Mouse (Mus musculus): ENCODE results near the gene Fibp. TPM values are rescaled to one million over a fixed set of nuclear protein-coding genes. Genes with fewer than 3 reads are reported as not detected.

Gene Fibp
- 2.7 TPM for polyA plus RNA-seq (2014; fragmentation: Illumina TruSeq; extraction: RNeasy Lipid Tissue Mini Kit (QIAGEN cat#74804); ENCODE audit: low replicate concordance)

DNA sequence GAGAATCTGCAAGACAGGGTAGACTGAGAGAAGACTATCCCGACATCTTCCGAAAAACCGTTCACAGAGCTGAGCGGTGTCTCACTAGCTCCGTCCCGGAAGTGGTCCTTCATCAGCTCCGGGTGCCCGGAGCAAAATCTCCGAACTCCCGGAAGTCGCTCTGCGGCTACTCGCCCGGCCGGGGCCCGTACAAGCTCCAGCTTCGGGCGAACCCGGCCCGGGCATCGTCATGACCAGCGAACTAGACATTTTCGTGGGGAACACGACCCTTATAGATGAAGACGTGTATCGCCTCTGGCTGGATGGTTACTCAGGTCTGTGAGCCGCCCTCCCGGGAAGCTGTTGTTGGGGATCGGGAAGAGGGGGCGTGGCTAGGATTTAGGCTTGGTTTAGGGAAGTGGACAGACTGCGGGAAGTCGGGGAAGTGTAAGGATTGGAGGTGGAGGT, at the start of gene Fibp:
Gene Fibp (plus strand): TSS at position 151 of the 447 bp plus-strand sequence.

DNA sequence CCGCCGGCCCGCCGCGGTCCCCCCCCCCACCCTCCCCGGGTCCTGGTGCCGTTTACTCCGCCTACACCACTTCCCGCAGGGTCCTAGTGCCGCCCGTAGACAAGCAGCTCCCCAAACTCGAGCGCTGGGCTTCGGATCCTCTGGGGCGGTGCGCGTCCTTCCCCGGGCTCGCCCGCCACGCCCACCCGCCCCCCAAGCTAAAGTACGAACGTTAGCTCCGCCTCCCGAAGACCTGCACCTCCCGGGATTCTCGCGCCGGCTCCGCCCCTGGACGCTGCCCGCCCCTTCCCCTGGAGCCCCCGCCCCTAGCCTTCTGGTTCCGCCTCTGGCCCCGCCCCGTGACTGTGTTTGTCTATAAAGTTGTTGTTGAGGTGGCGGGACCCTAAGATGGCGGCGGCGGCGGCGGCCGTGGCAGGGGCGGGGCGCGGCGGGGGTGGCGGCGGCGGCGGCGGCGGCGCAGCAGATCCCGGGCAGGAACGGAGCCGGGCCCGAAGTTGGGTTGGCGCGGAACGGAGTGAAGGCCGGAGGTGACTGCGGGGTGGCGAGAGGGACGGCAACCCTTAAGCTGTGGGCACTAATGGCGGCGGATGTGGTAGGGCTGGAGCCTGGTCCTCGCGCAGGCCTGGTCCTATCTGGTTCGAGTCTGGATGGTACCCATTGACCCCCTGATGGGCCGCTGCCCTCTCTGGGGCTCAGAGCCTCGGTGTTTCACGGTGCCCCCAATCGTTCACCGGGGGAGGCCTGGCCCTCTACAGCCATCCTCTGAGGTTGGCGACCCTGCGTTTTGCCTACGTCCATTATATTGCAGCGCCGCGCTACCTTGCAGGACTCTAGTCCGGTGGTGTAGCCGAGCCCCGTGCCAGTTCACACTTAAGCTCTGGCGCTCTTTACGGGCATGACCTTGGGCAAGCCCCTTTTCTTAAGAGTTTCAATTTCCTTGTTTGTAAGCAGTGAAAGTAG, 35.4 kb upstream of the Fibp start, which contains the start of the genes Drap1 and AI837181:
Gene Drap1 (minus strand): TSS at position 198 of the 960 bp plus-strand sequence.
Gene AI837181 (plus strand): TSS at position 363 of the 960 bp plus-strand sequence.

DNA sequence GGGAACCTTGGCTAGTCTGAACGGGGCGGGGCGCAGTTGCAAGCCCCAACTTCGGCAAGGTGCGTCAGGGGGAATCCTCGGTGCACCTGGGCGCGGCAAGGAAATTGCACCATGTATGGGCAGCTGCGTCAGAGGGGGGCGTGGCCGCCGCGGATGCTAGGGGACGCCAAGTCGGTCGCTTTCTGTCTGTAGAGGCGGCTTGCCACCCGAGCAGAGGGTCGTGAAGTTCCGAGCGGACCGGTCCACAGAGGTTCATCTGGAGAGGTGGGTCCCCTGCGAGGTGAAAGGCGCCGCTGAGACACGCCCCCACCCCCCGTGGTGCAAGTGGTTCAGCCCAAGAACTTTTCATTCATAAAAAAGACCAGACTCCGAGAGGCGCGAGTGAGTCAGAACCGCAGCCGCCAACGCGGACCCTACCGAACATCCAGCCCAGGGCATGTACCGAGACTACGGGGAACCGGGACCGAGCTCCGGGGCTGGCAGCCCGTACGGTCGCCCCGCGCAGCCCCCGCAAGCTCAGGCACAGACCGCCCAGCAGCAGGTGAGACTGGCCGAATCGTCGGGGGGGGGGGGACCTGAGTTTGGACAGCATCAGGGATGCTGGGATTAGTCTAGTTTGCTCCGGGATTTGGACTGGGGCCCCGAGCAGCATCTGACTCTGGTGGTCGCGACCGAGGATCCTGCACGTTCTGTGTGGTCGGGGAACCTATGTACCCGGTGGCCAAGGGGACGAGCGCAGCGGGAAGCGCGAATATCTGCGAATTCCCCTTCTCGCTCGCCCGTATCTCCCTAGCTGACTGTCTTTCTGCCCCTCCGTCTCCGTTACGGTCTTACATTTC, 12.7 kb upstream of the Fibp start, which contains the start of gene Fosl1:
Gene Fosl1 (plus strand): TSS at position 33 of the 839 bp plus-strand sequence.

DNA sequence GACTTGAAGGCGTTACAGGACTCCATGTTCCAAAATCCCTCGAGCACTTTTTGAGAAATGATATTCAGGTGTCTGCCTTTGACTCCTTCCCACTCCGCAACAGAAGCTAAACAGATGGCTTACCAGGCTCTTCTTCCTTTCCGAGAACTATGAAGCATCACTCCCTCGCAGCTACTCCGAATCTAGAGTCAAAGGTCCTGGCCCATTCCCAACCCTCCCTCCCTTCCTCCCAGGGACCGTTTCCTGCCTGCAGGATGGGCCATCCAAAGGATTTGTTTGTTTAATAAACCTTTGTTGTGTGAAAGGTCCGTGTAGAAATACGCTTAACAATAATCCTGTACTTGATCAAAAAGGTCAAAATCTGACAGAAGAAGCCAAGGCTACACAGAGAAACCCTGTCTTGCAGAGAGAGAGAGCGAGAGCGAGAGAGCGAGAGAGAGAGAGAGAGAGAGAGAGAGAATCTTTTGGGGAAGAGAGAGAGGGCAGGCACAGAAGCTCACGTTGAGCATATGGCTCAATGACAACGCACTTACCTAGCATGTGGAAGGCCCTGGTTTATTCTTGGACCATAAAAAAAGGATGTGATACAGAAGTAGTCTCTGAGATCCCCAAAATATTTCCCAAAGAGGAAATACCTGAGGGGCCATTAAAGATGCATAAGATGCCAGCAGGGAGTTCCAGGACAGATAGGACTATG, 2.5 kb upstream of the Fibp start, which contains the start of gene Ccdc85b:
Gene Ccdc85b (minus strand): TSS at position 149 of the 697 bp plus-strand sequence.

DNA sequence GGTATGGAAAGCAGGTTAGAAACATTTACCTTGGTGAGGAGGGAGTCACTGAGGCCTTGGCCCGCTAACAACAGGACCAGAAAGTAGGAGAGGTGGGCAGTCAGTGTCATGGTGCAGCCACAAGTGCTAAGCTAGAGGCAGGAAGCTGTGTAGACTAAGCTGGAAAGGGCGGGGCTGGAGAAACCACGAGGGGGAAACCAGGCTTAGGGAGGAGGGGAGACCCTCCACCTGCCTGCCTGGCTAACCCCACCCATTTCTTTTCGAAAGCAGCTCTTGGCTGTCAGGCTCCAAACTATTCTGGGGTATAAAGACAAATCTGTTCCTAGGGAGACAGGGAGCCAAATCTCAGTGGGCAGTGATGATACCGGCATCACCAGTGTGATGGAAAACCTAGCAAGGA, 8.0 kb downstream of the Fibp start, which contains the start of gene Ctsw:
Gene Ctsw (minus strand): TSS at position 134 of the 400 bp plus-strand sequence.

DNA sequence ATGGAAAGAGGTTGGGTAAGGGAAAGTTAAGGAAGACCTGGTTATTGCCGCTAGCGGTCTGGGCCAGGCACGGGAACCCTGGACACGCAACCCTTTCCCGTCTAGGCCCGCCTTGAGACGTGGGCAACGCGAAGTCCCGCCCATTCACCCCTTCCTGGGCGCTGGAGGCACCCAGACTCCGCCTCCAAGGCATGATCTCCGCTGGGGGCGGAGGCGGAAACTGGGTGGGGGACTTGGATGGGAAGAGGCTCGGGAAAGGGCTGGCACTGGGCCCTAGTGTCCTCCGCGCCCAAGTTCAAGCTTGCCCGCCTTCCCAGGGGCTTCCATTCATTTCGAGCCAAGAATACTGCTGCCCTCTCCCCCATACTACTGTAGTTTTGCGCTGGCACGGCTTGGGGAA, 13.3 kb downstream of the Fibp start, which contains the start of gene Efemp2:
Gene Efemp2 (plus strand): TSS at position 235 of the 400 bp plus-strand sequence.

DNA sequence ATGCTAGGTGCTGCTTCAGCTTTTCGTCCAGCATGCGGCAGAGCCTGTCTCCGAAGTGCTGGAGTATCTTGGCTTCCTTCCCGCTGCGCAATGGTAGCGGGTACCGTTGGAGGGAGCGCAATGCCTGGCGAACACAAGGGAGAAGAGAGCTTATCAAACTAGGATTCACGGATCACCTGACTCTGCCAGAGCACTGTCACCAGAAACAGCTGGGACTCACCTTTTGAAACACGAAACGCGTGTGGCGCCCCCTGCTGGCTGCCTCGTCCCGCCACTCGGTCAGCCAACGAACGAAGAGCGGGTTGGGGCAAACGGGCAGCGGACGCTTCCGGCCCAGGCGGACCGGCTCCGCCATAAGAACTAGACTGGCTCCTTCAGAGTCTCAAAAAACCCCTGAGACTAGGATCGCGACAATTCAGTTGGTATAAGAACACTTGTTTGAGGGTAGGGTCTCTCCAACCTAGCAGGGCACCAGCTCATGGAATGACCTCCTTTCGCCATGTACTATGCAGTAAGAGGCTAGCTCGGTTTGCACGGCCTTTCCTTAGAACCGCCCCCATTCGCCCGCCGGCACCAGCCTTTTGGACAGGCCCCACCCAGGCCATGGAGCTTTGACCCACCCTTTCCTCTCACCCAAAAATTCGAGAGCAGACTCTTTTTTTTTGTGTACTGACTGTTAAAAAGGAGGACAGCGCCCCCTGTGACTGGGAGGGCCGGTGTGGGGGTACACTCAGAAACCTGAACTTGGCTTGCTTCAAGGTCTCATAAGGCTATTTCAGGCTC, 27.5 kb downstream of the Fibp start, which contains the start of gene Mus81:
Gene Mus81 (minus strand): TSS at position 635 of the 783 bp plus-strand sequence.

DNA sequence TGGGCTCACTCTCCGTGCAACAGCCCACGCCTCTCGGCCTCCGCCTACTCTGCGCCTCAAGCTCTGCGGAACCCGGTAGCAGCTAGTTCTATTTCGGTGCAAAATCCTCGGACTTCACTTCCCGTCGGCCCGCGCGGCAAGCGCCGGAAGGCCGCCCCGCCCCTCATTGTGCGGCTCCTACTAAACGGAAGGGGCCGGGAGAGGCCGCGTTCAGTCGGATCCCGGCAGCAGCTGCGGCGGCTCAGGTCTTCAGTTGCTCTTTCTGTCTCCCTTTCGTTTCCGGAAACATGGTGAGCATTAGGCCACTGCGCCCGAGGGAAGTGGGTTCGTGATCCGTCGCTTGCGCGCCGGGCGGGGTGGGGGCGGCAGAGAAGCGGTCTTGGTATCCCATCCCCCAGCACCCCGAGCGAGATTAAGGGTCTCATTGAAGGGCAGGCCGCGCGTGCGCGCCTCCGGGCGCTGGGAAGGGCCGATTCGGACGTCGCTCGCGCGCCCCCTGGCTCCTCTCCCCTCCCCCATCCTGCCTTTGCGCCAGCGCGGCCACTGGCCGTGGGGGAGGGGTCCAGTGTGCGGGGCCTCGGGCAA, 30.0 kb downstream of the Fibp start, which contains the start of gene Cfl1:
Gene Cfl1 (plus strand): TSS at position 143 of the 585 bp plus-strand sequence.

DNA sequence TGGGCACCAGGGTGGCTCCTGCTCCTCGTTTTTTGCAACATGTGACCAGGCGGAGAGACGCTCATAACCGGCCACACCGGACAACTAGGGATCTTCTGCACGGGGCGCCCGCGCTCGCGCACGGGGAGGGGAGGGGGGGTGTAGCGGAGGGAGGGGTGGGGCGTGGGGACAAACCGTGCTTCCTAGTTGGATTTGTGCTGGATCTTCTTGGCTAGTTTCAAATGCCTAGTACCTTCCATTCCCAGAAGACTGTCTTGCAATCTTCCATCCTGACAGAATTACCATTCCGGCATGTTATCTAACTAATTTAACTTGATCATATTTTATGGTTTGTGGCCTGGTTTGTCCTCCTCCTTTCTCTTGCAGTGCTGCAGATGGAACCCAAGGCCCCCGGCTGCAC, 43.3 kb downstream of the Fibp start, which contains the start of gene 1700020D05Rik:
Gene 1700020D05Rik (minus strand): TSS at position 101 of the 400 bp plus-strand sequence.

DNA sequence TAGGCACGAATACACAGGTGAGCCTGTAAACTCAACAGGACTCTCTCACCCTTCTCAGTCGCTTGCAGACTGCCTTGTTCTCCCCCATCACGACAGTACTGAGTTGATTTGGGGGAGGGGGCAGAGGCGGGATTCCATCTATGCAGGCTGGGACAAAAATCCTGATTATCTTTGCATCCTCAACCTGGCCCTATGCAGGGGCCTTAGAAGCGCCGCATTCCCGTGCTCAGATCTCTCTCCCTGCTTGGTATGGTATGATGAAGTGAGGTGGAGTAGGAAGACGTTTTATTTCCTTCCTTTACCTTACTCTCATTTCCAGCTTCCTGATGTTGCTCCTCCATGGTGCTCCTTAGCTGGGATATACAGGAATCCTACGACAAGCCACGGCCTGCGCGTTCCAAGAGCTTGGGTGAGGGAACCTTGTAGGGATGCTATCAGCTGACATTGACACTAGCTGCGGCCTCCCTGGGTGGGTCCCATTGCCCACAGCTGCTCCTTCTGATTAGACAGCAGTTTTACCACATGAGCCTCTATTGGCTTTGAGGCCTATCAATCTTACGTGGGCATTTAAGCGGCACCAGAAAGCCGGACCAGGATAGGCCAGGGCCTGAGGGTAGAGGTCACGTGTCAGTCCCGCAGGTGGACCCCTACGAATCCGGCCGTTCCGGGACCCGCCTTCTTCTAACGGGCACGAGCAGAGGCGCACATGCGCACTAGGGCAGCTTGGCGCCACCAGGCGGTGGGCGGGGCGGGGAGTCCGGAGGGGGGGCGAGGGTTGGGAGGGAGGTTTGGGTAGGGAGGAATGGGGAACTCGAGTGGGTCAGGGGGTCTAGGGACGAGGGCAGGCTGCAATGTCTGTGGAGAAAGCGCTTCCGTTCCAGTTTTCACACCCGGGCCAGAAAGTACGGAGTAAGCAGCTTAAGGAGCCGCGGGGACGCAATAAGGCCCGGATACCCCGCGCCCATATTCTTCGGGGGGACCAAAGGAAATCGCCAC, 49.9 kb downstream of the Fibp start, which contains the start of gene Snx32:
Gene Snx32 (minus strand): TSS at position 508 of the 996 bp plus-strand sequence.

Other genes with a start within 250 kb of the Fibp start
- 0.74 TPM for gene Pacs1, start 187.5 kb upstream of the Fibp start, polyA plus RNA-seq (2014; fragmentation: Illumina TruSeq; extraction: RNeasy Lipid Tissue Mini Kit (QIAGEN cat#74804); ENCODE audit: low replicate concordance)
- 25.7 TPM for gene Sf3b2, start 165.2 kb upstream of the Fibp start, polyA plus RNA-seq (2014; fragmentation: Illumina TruSeq; extraction: RNeasy Lipid Tissue Mini Kit (QIAGEN cat#74804); ENCODE audit: low replicate concordance)
- gene Gal3st3, start 162.3 kb upstream of the Fibp start, polyA plus RNA-seq (2014; fragmentation: Illumina TruSeq; extraction: RNeasy Lipid Tissue Mini Kit (QIAGEN cat#74804); ENCODE audit: low replicate concordance), result not detected
- gene Catsper1, start 124.9 kb upstream of the Fibp start, polyA plus RNA-seq (2014; fragmentation: Illumina TruSeq; extraction: RNeasy Lipid Tissue Mini Kit (QIAGEN cat#74804); ENCODE audit: low replicate concordance), result not detected
- gene Cst6, start 111.0 kb upstream of the Fibp start, polyA plus RNA-seq (2014; fragmentation: Illumina TruSeq; extraction: RNeasy Lipid Tissue Mini Kit (QIAGEN cat#74804); ENCODE audit: low replicate concordance), result 1.3 TPM
- gene Eif1ad, start 93.9 kb upstream of the Fibp start, polyA plus RNA-seq (2014; fragmentation: Illumina TruSeq; extraction: RNeasy Lipid Tissue Mini Kit (QIAGEN cat#74804); ENCODE audit: low replicate concordance), result 18.5 TPM
- gene Banf1, start 93.4 kb upstream of the Fibp start, polyA plus RNA-seq (2014; fragmentation: Illumina TruSeq; extraction: RNeasy Lipid Tissue Mini Kit (QIAGEN cat#74804); ENCODE audit: low replicate concordance), result 4.5 TPM
- gene Sart1, start 71.9 kb upstream of the Fibp start, polyA plus RNA-seq (2014; fragmentation: Illumina TruSeq; extraction: RNeasy Lipid Tissue Mini Kit (QIAGEN cat#74804); ENCODE audit: low replicate concordance), result 1.6 TPM
- not detected for gene Tsga10ip, start 58.1 kb upstream of the Fibp start, polyA plus RNA-seq (2014; fragmentation: Illumina TruSeq; extraction: RNeasy Lipid Tissue Mini Kit (QIAGEN cat#74804); ENCODE audit: low replicate concordance)
- 1.9 TPM for gene Drap1, start 35.6 kb upstream of the Fibp start, polyA plus RNA-seq (2014; fragmentation: Illumina TruSeq; extraction: RNeasy Lipid Tissue Mini Kit (QIAGEN cat#74804); ENCODE audit: low replicate concordance)
- gene AI837181, start 35.5 kb upstream of the Fibp start, polyA plus RNA-seq (2014; fragmentation: Illumina TruSeq; extraction: RNeasy Lipid Tissue Mini Kit (QIAGEN cat#74804); ENCODE audit: low replicate concordance), result not detected
- gene Fosl1, start 13.1 kb upstream of the Fibp start, polyA plus RNA-seq (2014; fragmentation: Illumina TruSeq; extraction: RNeasy Lipid Tissue Mini Kit (QIAGEN cat#74804); ENCODE audit: low replicate concordance), result not detected
- gene Ccdc85b, start 2.7 kb upstream of the Fibp start, polyA plus RNA-seq (2014; fragmentation: Illumina TruSeq; extraction: RNeasy Lipid Tissue Mini Kit (QIAGEN cat#74804); ENCODE audit: low replicate concordance), result 0.15 TPM
- not detected for gene Ctsw, start 7.9 kb downstream of the Fibp start, polyA plus RNA-seq (2014; fragmentation: Illumina TruSeq; extraction: RNeasy Lipid Tissue Mini Kit (QIAGEN cat#74804); ENCODE audit: low replicate concordance)
- 0.74 TPM for gene Efemp2, start 13.3 kb downstream of the Fibp start, polyA plus RNA-seq (2014; fragmentation: Illumina TruSeq; extraction: RNeasy Lipid Tissue Mini Kit (QIAGEN cat#74804); ENCODE audit: low replicate concordance)
- not detected for gene Mus81, start 27.8 kb downstream of the Fibp start, polyA plus RNA-seq (2014; fragmentation: Illumina TruSeq; extraction: RNeasy Lipid Tissue Mini Kit (QIAGEN cat#74804); ENCODE audit: low replicate concordance)
- 164 TPM for gene Cfl1, start 29.8 kb downstream of the Fibp start, polyA plus RNA-seq (2014; fragmentation: Illumina TruSeq; extraction: RNeasy Lipid Tissue Mini Kit (QIAGEN cat#74804); ENCODE audit: low replicate concordance)
- gene 1700020D05Rik, start 43.2 kb downstream of the Fibp start, polyA plus RNA-seq (2014; fragmentation: Illumina TruSeq; extraction: RNeasy Lipid Tissue Mini Kit (QIAGEN cat#74804); ENCODE audit: low replicate concordance), result not detected
- gene Snx32, start 49.9 kb downstream of the Fibp start, polyA plus RNA-seq (2014; fragmentation: Illumina TruSeq; extraction: RNeasy Lipid Tissue Mini Kit (QIAGEN cat#74804); ENCODE audit: low replicate concordance), result not detected
- 9.6 TPM for gene Ovol1, start 100.0 kb downstream of the Fibp start, polyA plus RNA-seq (2014; fragmentation: Illumina TruSeq; extraction: RNeasy Lipid Tissue Mini Kit (QIAGEN cat#74804); ENCODE audit: low replicate concordance)
- gene Ap5b1, start 107.4 kb downstream of the Fibp start, polyA plus RNA-seq (2014; fragmentation: Illumina TruSeq; extraction: RNeasy Lipid Tissue Mini Kit (QIAGEN cat#74804); ENCODE audit: low replicate concordance), result not detected
- 0.71 TPM for gene Rnaseh2c, start 141.3 kb downstream of the Fibp start, polyA plus RNA-seq (2014; fragmentation: Illumina TruSeq; extraction: RNeasy Lipid Tissue Mini Kit (QIAGEN cat#74804); ENCODE audit: low replicate concordance)
- 19.1 TPM for gene Kat5, start 149.6 kb downstream of the Fibp start, polyA plus RNA-seq (2014; fragmentation: Illumina TruSeq; extraction: RNeasy Lipid Tissue Mini Kit (QIAGEN cat#74804); ENCODE audit: low replicate concordance)
- gene Rela, start 176.9 kb downstream of the Fibp start, polyA plus RNA-seq (2014; fragmentation: Illumina TruSeq; extraction: RNeasy Lipid Tissue Mini Kit (QIAGEN cat#74804); ENCODE audit: low replicate concordance), result 0.26 TPM
- 1.6 TPM for gene Sipa1, start 203.1 kb downstream of the Fibp start, polyA plus RNA-seq (2014; fragmentation: Illumina TruSeq; extraction: RNeasy Lipid Tissue Mini Kit (QIAGEN cat#74804); ENCODE audit: low replicate concordance)
- 0.41 TPM for gene Map3k11, start 228.1 kb downstream of the Fibp start, polyA plus RNA-seq (2014; fragmentation: Illumina TruSeq; extraction: RNeasy Lipid Tissue Mini Kit (QIAGEN cat#74804); ENCODE audit: low replicate concordance)
- gene Pcnx3, start 228.3 kb downstream of the Fibp start, polyA plus RNA-seq (2014; fragmentation: Illumina TruSeq; extraction: RNeasy Lipid Tissue Mini Kit (QIAGEN cat#74804); ENCODE audit: low replicate concordance), result 0.22 TPM
- not detected for gene Kcnk7, start 243.8 kb downstream of the Fibp start, polyA plus RNA-seq (2014; fragmentation: Illumina TruSeq; extraction: RNeasy Lipid Tissue Mini Kit (QIAGEN cat#74804); ENCODE audit: low replicate concordance)

Data from small intestine, adult 10 weeks (tissue).